Mouse (Mus musculus): ENCODE measurements around the gene Mtmr4.

The Mtmr4 gene

GRCm38 (mm10) chr11:87581933-87582710, 9.8 kb upstream of the Mtmr4 start:
- DNase-seq = peak; percentile 69

- DNase-seq = no peak
Measured at GRCm38 (mm10) chr11:87583291-87584034, 8.5 kb upstream of the Mtmr4 start.

GRCm38 (mm10) chr11:87584711-87585505, 7.1 kb upstream of the Mtmr4 start:
- no peak for DNase-seq

GRCm38 (mm10) chr11:87587211-87587874, 4.6 kb upstream of the Mtmr4 start:
- no peak for DNase-seq

- DNase-seq = no peak
Measured at GRCm38 (mm10) chr11:87589605-87590004, 2.4 kb upstream of the Mtmr4 start.

- peak; percentile 67 for DNase-seq
Measured at GRCm38 (mm10) chr11:87590841-87591525, 979 bp upstream of the Mtmr4 start.

- no peak for DNase-seq
Measured at GRCm38 (mm10) chr11:87592354-87592695, 363 bp downstream of the Mtmr4 start.

GRCm38 (mm10) chr11:87592713-87593598, 994 bp downstream of the Mtmr4 start:
- peak; percentile 66 for DNase-seq

- peak; percentile 89 for DNase-seq
Measured at GRCm38 (mm10) chr11:87595327-87595841, 3.4 kb downstream of the Mtmr4 start.

GRCm38 (mm10) chr11:87595976-87596375, 4.0 kb downstream of the Mtmr4 start:
- peak; percentile 63 for DNase-seq

GRCm38 (mm10) chr11:87596492-87596891, 4.5 kb downstream of the Mtmr4 start:
- peak; percentile 52 for DNase-seq

GRCm38 (mm10) chr11:87597061-87597460, 5.1 kb downstream of the Mtmr4 start:
- peak; percentile 55 for DNase-seq

- no peak for DNase-seq
Measured at GRCm38 (mm10) chr11:87599395-87600089, 7.6 kb downstream of the Mtmr4 start.

- peak; percentile 28 for DNase-seq
Measured at GRCm38 (mm10) chr11:87600322-87600853, 8.4 kb downstream of the Mtmr4 start.

- no peak for DNase-seq
Measured at GRCm38 (mm10) chr11:87602234-87602633, 10.3 kb downstream of the Mtmr4 start.

GRCm38 (mm10) chr11:87603571-87603970, 11.6 kb downstream of the Mtmr4 start:
- DNase-seq = no peak

GRCm38 (mm10) chr11:87609264-87609663, 17.3 kb downstream of the Mtmr4 start:
- DNase-seq = no peak

- no peak for DNase-seq
Measured at GRCm38 (mm10) chr11:87611547-87611946, 19.6 kb downstream of the Mtmr4 start.

GRCm38 (mm10) chr11:87613972-87614371, 22.0 kb downstream of the Mtmr4 start:
- DNase-seq = no peak

- no peak for DNase-seq
Measured at GRCm38 (mm10) chr11:87615551-87615950, 23.6 kb downstream of the Mtmr4 start.

Measured in cerebellum, adult 9-10 months (tissue).